Mouse (Mus musculus) small intestine, adult 2 months (tissue): ENCODE results near the gene Capn13.

Source experiments
- CTCF ChIP-seq: fragments of 200-500 bp; IDR thresholded peaks from 2 replicates; pipeline ENCODE4 v1.5.1; 2012; ENCODE audit warnings: low read depth, mild to moderate bottlenecking, control low read depth, inconsistent platforms, low read length, moderate library complexity, mixed read lengths; ENCODE audit not compliant: insufficient replicate concordance, insufficient read length; ENCODE audit errors: extremely low read depth
- POLR2A ChIP-seq: fragments of 200-500 bp; IDR thresholded peaks from 2 replicates; pipeline ENCODE4 v1.6.1; 2012; ENCODE audit warnings: low read depth, mild to moderate bottlenecking, control low read depth, inconsistent platforms, low read length, moderate library complexity

DNA sequence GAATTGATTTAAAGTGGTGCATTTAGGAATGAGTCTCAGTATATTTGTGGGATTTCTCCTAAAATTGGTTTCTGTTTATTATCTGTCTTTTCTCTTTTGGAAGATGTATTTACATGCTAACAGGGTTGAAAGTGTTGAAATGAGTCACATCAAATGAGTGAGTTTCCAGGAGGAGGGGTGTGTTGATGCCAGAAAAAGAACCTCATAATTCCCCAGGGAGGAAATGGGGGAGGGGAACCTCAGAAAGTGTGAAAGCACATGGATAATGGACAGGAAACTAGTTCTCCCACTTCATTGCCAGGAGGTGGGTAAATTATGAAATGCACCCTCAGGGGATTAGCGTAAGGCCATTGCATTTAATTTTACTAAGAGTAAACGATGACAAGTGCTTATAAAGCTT is 16.7 kb upstream of the Capn13 start:
- TF ChIP-seq POLR2A (no peak), CTCF (no peak)
